Mouse (Mus musculus): ENCODE data around the gene Uck1.
A peak's percentile ranks its signal among the peaks of the same experiment; 100 is the strongest.

Uck1 gene

GRCm38 (mm10) chr2:32218541-32219334 is 41.2 kb downstream of the Uck1 start:
- DNase-seq = no peak

GRCm38 (mm10) chr2:32218113-32218512 is 41.8 kb downstream of the Uck1 start:
- DNase-seq = no peak

- DNase-seq = no peak
Measured at GRCm38 (mm10) chr2:32217656-32218055, 42.3 kb downstream of the Uck1 start.

- no peak for DNase-seq
Measured at GRCm38 (mm10) chr2:32216506-32216905, 43.5 kb downstream of the Uck1 start.

GRCm38 (mm10) chr2:32215576-32215975 is 44.4 kb downstream of the Uck1 start:
- no peak for DNase-seq

GRCm38 (mm10) chr2:32213000-32213399 is 47.0 kb downstream of the Uck1 start:
- peak in 1 of 2 experiments; percentile 52 for DNase-seq

GRCm38 (mm10) chr2:32211689-32212088 is 48.3 kb downstream of the Uck1 start:
- DNase-seq = no peak

- no peak for DNase-seq
Measured at GRCm38 (mm10) chr2:32207682-32208081, 52.3 kb downstream of the Uck1 start.

Measured in lung, postnatal 4 days (tissue).